Mouse (Mus musculus): Measurements from ENCODE around the gene Krtap19-4. TPM values are rescaled to one million over a fixed set of nuclear protein-coding genes. Genes with fewer than 3 reads are reported as not detected.

Gene Krtap19-4
- not detected in 2 replicates for polyA plus RNA-seq (2014; fragmentation: Nextera tagmentation; extraction: Ambion mirVana)

- Histone ChIP-seq H3K4me3 (ENCODE audit: low read depth, low read length) (no peak within 1 kb of the TSS), H3K27ac (ENCODE audit: low read depth, low read length) (no peak within 1 kb of the TSS), H3K9ac (ENCODE audit: low read depth, low read length) (no peak within 1 kb of the TSS), H3K4me1 (ENCODE audit: control insufficient read depth, insufficient read depth, low read length) (no peaks in the 10 kb centered on the region), H3K9me3 (replicated peaks; ENCODE audit: control insufficient read depth, low read length) (no peaks in the 10 kb centered on the region), H3K36me3 (ENCODE audit: control insufficient read depth, insufficient read depth, low read length) (no peaks in the 10 kb centered on the region), H3K4me2 (no peak within 1 kb of the TSS), H3K27me3 (ENCODE audit: control insufficient read depth, insufficient read depth, low read length) (no peaks in the 10 kb centered on the region)
- no peak for ATAC-seq (replicated peaks; ENCODE audit: insufficient number of reproducible peaks, low FRiP score, low TSS enrichment)
- WGBS (ENCODE audit: insufficient replicate concordance), result 81% methylated on average over 5 of the region's 5 CpGs
These were observed at the start of gene Krtap19-4 for GRCm38 (mm10) chr16:88884989-88885388. Krtap19-4 (minus strand) TSS chr16:88885089.

GRCm38 (mm10) chr16:88932165-88932564 is 47.3 kb upstream of the Krtap19-4 start, which contains the start of gene Krtap19-9b:
Krtap19-9b (minus strand) TSS chr16:88932265.
- no peaks in the 10 kb centered on the region for H3K27me3 ChIP-seq (ENCODE audit: control insufficient read depth, insufficient read depth, low read length)
- no peak within 1 kb of the TSS for H3K4me3 ChIP-seq (ENCODE audit: low read depth, low read length)
- H3K36me3 ChIP-seq (ENCODE audit: control insufficient read depth, insufficient read depth, low read length), result no peaks in the 10 kb centered on the region
- no peaks in the 10 kb centered on the region for H3K4me1 ChIP-seq (ENCODE audit: control insufficient read depth, insufficient read depth, low read length)
- no peak within 1 kb of the TSS for H3K9ac ChIP-seq (ENCODE audit: low read depth, low read length)
- H3K9me3 ChIP-seq (replicated peaks; ENCODE audit: control insufficient read depth, low read length), result no peaks in the 10 kb centered on the region
- no peak within 1 kb of the TSS for H3K4me2 ChIP-seq
- ATAC-seq (replicated peaks; ENCODE audit: insufficient number of reproducible peaks, low FRiP score, low TSS enrichment), result no peak
- 74% methylated on average over 3 of the region's 3 CpGs for WGBS (ENCODE audit: insufficient replicate concordance)
- H3K27ac ChIP-seq (ENCODE audit: low read depth, low read length), result no peak within 1 kb of the TSS

GRCm38 (mm10) chr16:88896357-88896756 is 11.5 kb upstream of the Krtap19-4 start, which contains the start of gene Krtap19-5:
Krtap19-5 (minus strand) TSS chr16:88896457.
- no peak within 1 kb of the TSS for H3K4me2 ChIP-seq
- no peaks in the 10 kb centered on the region; the same call in 1 of the 2 replicates for H3K9me3 ChIP-seq (replicated peaks; ENCODE audit: control insufficient read depth, low read length)
- no peaks in the 10 kb centered on the region for H3K4me1 ChIP-seq (ENCODE audit: control insufficient read depth, insufficient read depth, low read length)
- H3K27ac ChIP-seq (ENCODE audit: low read depth, low read length), result no peak within 1 kb of the TSS
- H3K9ac ChIP-seq (ENCODE audit: low read depth, low read length), result no peak within 1 kb of the TSS
- H3K4me3 ChIP-seq (ENCODE audit: low read depth, low read length), result no peak within 1 kb of the TSS
- WGBS (ENCODE audit: insufficient replicate concordance), result 89% methylated on average over 6 of the region's 6 CpGs
- ATAC-seq (replicated peaks; ENCODE audit: insufficient number of reproducible peaks, low FRiP score, low TSS enrichment), result no peak
- no peaks in the 10 kb centered on the region for H3K36me3 ChIP-seq (ENCODE audit: control insufficient read depth, insufficient read depth, low read length)
- H3K27me3 ChIP-seq (ENCODE audit: control insufficient read depth, insufficient read depth, low read length), result no peaks in the 10 kb centered on the region

- H3K4me1 ChIP-seq (ENCODE audit: control insufficient read depth, insufficient read depth, low read length), result no peaks in the 10 kb centered on the region
- 84% methylated on average over 6 of the region's 6 CpGs for WGBS (ENCODE audit: insufficient replicate concordance)
- H3K4me2 ChIP-seq, result no peak overlapping the region
- no peak overlapping the region for H3K9ac ChIP-seq (ENCODE audit: low read depth, low read length)
- H3K9me3 ChIP-seq (replicated peaks; ENCODE audit: control insufficient read depth, low read length), result no peaks in the 10 kb centered on the region
- no peaks in the 10 kb centered on the region for H3K27me3 ChIP-seq (ENCODE audit: control insufficient read depth, insufficient read depth, low read length)
- no peak overlapping the region for H3K27ac ChIP-seq (ENCODE audit: low read depth, low read length)
- ATAC-seq (replicated peaks; ENCODE audit: insufficient number of reproducible peaks, low FRiP score, low TSS enrichment), result no peak
- no peak overlapping the region for H3K4me3 ChIP-seq (ENCODE audit: low read depth, low read length)
- no peaks in the 10 kb centered on the region for H3K36me3 ChIP-seq (ENCODE audit: control insufficient read depth, insufficient read depth, low read length)
These were observed 2.0 kb upstream of the Krtap19-4 start for GRCm38 (mm10) chr16:88886870-88887269.

GRCm38 (mm10) chr16:88877938-88878337 is 7.0 kb downstream of the Krtap19-4 start, which contains the start of gene Krtap19-3:
Krtap19-3 (minus strand) TSS chr16:88878038.
- ATAC-seq (replicated peaks; ENCODE audit: insufficient number of reproducible peaks, low FRiP score, low TSS enrichment), result no peak
- Histone ChIP-seq H3K9ac (ENCODE audit: low read depth, low read length) (no peak within 1 kb of the TSS), H3K36me3 (ENCODE audit: control insufficient read depth, insufficient read depth, low read length) (no peaks in the 10 kb centered on the region), H3K27me3 (ENCODE audit: control insufficient read depth, insufficient read depth, low read length) (no peaks in the 10 kb centered on the region), H3K4me1 (ENCODE audit: control insufficient read depth, insufficient read depth, low read length) (no peaks in the 10 kb centered on the region), H3K27ac (ENCODE audit: low read depth, low read length) (no peak within 1 kb of the TSS), H3K4me3 (ENCODE audit: low read depth, low read length) (no peak within 1 kb of the TSS), H3K9me3 (replicated peaks; ENCODE audit: control insufficient read depth, low read length) (no peaks in the 10 kb centered on the region), H3K4me2 (no peak within 1 kb of the TSS)
- WGBS (ENCODE audit: insufficient replicate concordance), result 76% methylated on average over 2 of the region's 2 CpGs

- no peak within 1 kb of the TSS for H3K4me2 ChIP-seq
- 90% methylated on average over 3 of the region's 3 CpGs for WGBS (ENCODE audit: insufficient replicate concordance)
- no peaks in the 10 kb centered on the region for H3K36me3 ChIP-seq (ENCODE audit: control insufficient read depth, insufficient read depth, low read length)
- no peak for ATAC-seq (replicated peaks; ENCODE audit: insufficient number of reproducible peaks, low FRiP score, low TSS enrichment)
- H3K27ac ChIP-seq (ENCODE audit: low read depth, low read length), result no peak within 1 kb of the TSS
- H3K4me3 ChIP-seq (ENCODE audit: low read depth, low read length), result no peak within 1 kb of the TSS
- H3K9ac ChIP-seq (ENCODE audit: low read depth, low read length), result no peak within 1 kb of the TSS
- H3K9me3 ChIP-seq (replicated peaks; ENCODE audit: control insufficient read depth, low read length), result no peaks in the 10 kb centered on the region
- H3K27me3 ChIP-seq (ENCODE audit: control insufficient read depth, insufficient read depth, low read length), result no peaks in the 10 kb centered on the region
- H3K4me1 ChIP-seq (ENCODE audit: control insufficient read depth, insufficient read depth, low read length), result no peaks in the 10 kb centered on the region
These were observed 10.7 kb downstream of the Krtap19-4 start, which contains the start of gene Krtap19-2 for GRCm38 (mm10) chr16:88874169-88874568. Krtap19-2 (minus strand) TSS chr16:88874269.

GRCm38 (mm10) chr16:88869311-88869710 is 15.6 kb downstream of the Krtap19-4 start, which contains the start of gene Krtap19-1:
Krtap19-1 (minus strand) TSS chr16:88869411.
- H3K9ac ChIP-seq (ENCODE audit: low read depth, low read length), result no peak within 1 kb of the TSS
- H3K4me2 ChIP-seq, result no peak within 1 kb of the TSS
- H3K27ac ChIP-seq (ENCODE audit: low read depth, low read length), result no peak within 1 kb of the TSS
- no peak within 1 kb of the TSS for H3K4me3 ChIP-seq (ENCODE audit: low read depth, low read length)
- no peaks in the 10 kb centered on the region for H3K36me3 ChIP-seq (ENCODE audit: control insufficient read depth, insufficient read depth, low read length)
- no peaks in the 10 kb centered on the region for H3K27me3 ChIP-seq (ENCODE audit: control insufficient read depth, insufficient read depth, low read length)
- H3K4me1 ChIP-seq (ENCODE audit: control insufficient read depth, insufficient read depth, low read length), result no peaks in the 10 kb centered on the region
- ATAC-seq (replicated peaks; ENCODE audit: insufficient number of reproducible peaks, low FRiP score, low TSS enrichment), result no peak
- 75% methylated on average over 6 of the region's 6 CpGs for WGBS (ENCODE audit: insufficient replicate concordance)
- no peaks in the 10 kb centered on the region for H3K9me3 ChIP-seq (replicated peaks; ENCODE audit: control insufficient read depth, low read length)

- Histone ChIP-seq H3K9me3 (replicated peaks; ENCODE audit: control insufficient read depth, low read length) (no peaks in the 10 kb centered on the region), H3K4me3 (ENCODE audit: low read depth, low read length) (no peak overlapping the region), H3K4me2 (no peak overlapping the region), H3K27me3 (ENCODE audit: control insufficient read depth, insufficient read depth, low read length) (no peaks in the 10 kb centered on the region), H3K36me3 (ENCODE audit: control insufficient read depth, insufficient read depth, low read length) (no peaks in the 10 kb centered on the region), H3K4me1 (ENCODE audit: control insufficient read depth, insufficient read depth, low read length) (no peaks in the 10 kb centered on the region), H3K9ac (ENCODE audit: low read depth, low read length) (no peak overlapping the region), H3K27ac (ENCODE audit: low read depth, low read length) (no peak overlapping the region)
- no peak for ATAC-seq (replicated peaks; ENCODE audit: insufficient number of reproducible peaks, low FRiP score, low TSS enrichment)
- WGBS (ENCODE audit: insufficient replicate concordance), result 76% methylated on average over 4 of the region's 4 CpGs
These were observed 19.9 kb downstream of the Krtap19-4 start for GRCm38 (mm10) chr16:88864887-88865407.

- Histone ChIP-seq H3K9me3 (replicated peaks; ENCODE audit: control insufficient read depth, low read length) (no peaks in the 10 kb centered on the region), H3K4me3 (ENCODE audit: low read depth, low read length) (no peak overlapping the region), H3K27me3 (ENCODE audit: control insufficient read depth, insufficient read depth, low read length) (no peaks in the 10 kb centered on the region), H3K4me1 (ENCODE audit: control insufficient read depth, insufficient read depth, low read length) (no peaks in the 10 kb centered on the region), H3K4me2 (no peak overlapping the region), H3K36me3 (ENCODE audit: control insufficient read depth, insufficient read depth, low read length) (no peaks in the 10 kb centered on the region), H3K9ac (ENCODE audit: low read depth, low read length) (no peak overlapping the region), H3K27ac (ENCODE audit: low read depth, low read length) (no peak overlapping the region)
- no peak for ATAC-seq (replicated peaks; ENCODE audit: insufficient number of reproducible peaks, low FRiP score, low TSS enrichment)
- 14% methylated on average over 5 of the region's 5 CpGs for WGBS (ENCODE audit: insufficient replicate concordance)
These were observed 33.4 kb downstream of the Krtap19-4 start for GRCm38 (mm10) chr16:88851450-88851849.

Measured in heart, embryonic 11.5 days (tissue).